Mouse (Mus musculus) neural tube, embryonic 14.5 days (tissue): ENCODE data around the gene Iqcm. TPM values are rescaled to one million over a fixed set of nuclear protein-coding genes. Genes with fewer than 3 reads are reported as not detected.
A peak's percentile ranks its signal among the peaks of the same experiment; 100 is the strongest.

Source experiments
- ATAC-seq: fragments of 200-750 bp; cut with Nextera tagmentation; 2 replicates; pipeline ENCODE4 v1.8.0; 2017; ENCODE audit warnings: low read depth, mild to moderate bottlenecking, moderate TSS enrichment, moderate library complexity
- H3K27ac ChIP-seq: fragments of 300-500 bp; sonication (generic); 2 replicates; pipeline ENCODE4 v1.5.1; 2014; ENCODE audit warnings: low read depth, mild to moderate bottlenecking, control low read depth, low read length, moderate library complexity, mixed read lengths
- H3K27me3 ChIP-seq: fragments of 300-500 bp; sonication (generic); 2 replicates; pipeline ENCODE4 v1.6.1; 2014; ENCODE audit warnings: low read length; ENCODE audit not compliant: control insufficient read depth, insufficient read depth
- H3K36me3 ChIP-seq: fragments of 300-500 bp; sonication (generic); 2 replicates; pipeline ENCODE4 v1.6.1; 2014; ENCODE audit warnings: low read length, mixed read lengths; ENCODE audit not compliant: control insufficient read depth, insufficient read depth
- H3K4me1 ChIP-seq: fragments of 300-500 bp; sonication (generic); 2 replicates; pipeline ENCODE4 v1.6.1; 2014; ENCODE audit warnings: low read length; ENCODE audit not compliant: control insufficient read depth, insufficient read depth
- H3K4me2 ChIP-seq: fragments of 300-500 bp; sonication (generic); 2 replicates; pipeline ENCODE4 v1.6.1; 2014; ENCODE audit warnings: mild to moderate bottlenecking, low read depth, low read length, control low read depth
- H3K4me3 ChIP-seq: fragments of 300-500 bp; sonication (generic); 2 replicates; pipeline ENCODE4 v1.5.1; 2014; ENCODE audit warnings: low read depth, low read length, control low read depth, mixed read lengths
- H3K9ac ChIP-seq: fragments of 300-500 bp; sonication (generic); replicated peaks from 2 replicates; pipeline ENCODE4 v1.6.1; 2014; ENCODE audit warnings: low read depth, mild to moderate bottlenecking, control low read depth, low read length, mixed read lengths
- H3K9me3 ChIP-seq: fragments of 300-500 bp; sonication (generic); 2 replicates; pipeline ENCODE4 v1.6.1; 2016; ENCODE audit warnings: low read length; ENCODE audit not compliant: control insufficient read depth
- WGBS: fragments of 180-500 bp; shearing (Covaris S2); extraction: QIAGEN DNeasy Blood & Tissue Kit; methylation state at CpG from one replicate; pipeline ENCODE4 v1.1.7; 2014; 5-methylcytosine and 5-hydroxymethylcytosine counted together
- polyA plus RNA-seq: library from polyadenylated mRNA; unstranded; fragments of >200 nt; fragmentation: Nextera tagmentation; extraction: Ambion mirVana; gene quantifications from 2 replicates; pipeline ENCODE4 v1.2.1, GENCODE M21; 2014

Gene Iqcm
- polyA plus RNA-seq, 1 experiment from 2014 or later: not detected

GRCm38 (mm10) chr8:75642958-75643357 lies 194.5 kb downstream of the Iqcm start:
- no peak overlapping the region for H3K4me2 ChIP-seq
- no peak overlapping the region for H3K27ac ChIP-seq
- H3K9me3 ChIP-seq: no peaks in the 10 kb centered on the region
- H3K27me3 ChIP-seq: no peaks in the 10 kb centered on the region
- H3K4me1 ChIP-seq: no peaks in the 10 kb centered on the region
- H3K4me3 ChIP-seq: no peak overlapping the region
- H3K9ac ChIP-seq: no peak overlapping the region
- H3K36me3 ChIP-seq: no peaks in the 10 kb centered on the region
- 93% methylated on average over 3 of the region's 3 CpGs for WGBS
- ATAC-seq: no peak

DNA sequence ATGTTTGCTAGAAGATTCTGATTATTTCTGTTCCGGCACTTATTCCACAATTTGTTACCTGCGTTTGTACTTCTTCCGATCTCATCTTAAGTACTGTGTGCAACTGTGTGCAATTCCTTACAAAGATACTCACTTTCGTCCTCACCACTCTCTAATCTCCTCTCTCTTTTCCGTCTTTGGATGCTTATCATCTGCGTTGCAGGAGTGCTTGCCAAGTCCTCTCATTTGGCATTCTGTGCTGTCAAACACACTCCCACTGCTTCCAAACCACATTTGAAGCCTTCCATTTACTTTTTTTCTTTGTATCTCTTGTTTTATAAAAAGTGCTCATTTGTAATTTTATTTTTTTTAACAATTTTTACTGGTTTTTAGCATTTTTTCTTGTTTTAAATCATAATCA lies 210.8 kb downstream of the Iqcm start:
- no peaks in the 10 kb centered on the region for H3K27me3 ChIP-seq
- H3K4me3 ChIP-seq: no peak overlapping the region
- no peak overlapping the region for H3K27ac ChIP-seq
- no peaks in the 10 kb centered on the region for H3K9me3 ChIP-seq
- no peak overlapping the region for H3K4me2 ChIP-seq
- no peak for ATAC-seq
- no peak overlapping the region for H3K9ac ChIP-seq
- WGBS: 96% methylated on average over 6 of the region's 6 CpGs
- no peaks in the 10 kb centered on the region for H3K4me1 ChIP-seq
- no peaks in the 10 kb centered on the region for H3K36me3 ChIP-seq

DNA sequence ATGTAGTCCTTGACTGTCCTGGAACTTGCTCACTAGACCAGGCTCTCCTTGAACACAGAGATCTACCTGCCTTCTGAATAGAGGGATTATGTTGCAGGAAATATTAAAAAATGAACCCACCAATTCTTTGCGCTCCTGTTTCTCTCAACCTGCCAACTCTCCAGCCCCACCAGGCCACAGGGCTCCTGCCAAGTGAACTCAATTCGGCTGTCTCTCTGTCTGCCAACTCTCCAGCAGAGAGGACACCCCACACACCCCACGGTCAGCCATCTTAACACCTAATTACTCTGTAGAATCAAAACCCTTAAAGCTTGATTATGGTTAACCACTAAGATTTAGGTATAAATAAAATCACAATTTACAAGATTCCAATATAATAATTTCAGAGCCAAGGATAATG lies 298.1 kb downstream of the Iqcm start:
- Histone ChIP-seq H3K4me3 (no peak overlapping the region), H3K9me3 (no peaks in the 10 kb centered on the region), H3K9ac (no peak overlapping the region), H3K27me3 (no peaks in the 10 kb centered on the region), H3K4me1 (no peaks in the 10 kb centered on the region), H3K27ac (no peak overlapping the region), H3K36me3 (no peaks in the 10 kb centered on the region), H3K4me2 (no peak overlapping the region)
- no peak for ATAC-seq
- 87% methylated on average over 3 of the region's 3 CpGs for WGBS

- Histone ChIP-seq H3K27ac (no peak overlapping the region), H3K4me1 (no peaks in the 10 kb centered on the region), H3K4me2 (no peak overlapping the region), H3K9ac (no peak overlapping the region), H3K27me3 (no peaks in the 10 kb centered on the region), H3K36me3 (no peaks in the 10 kb centered on the region), H3K9me3 (no peaks in the 10 kb centered on the region), H3K4me3 (no peak overlapping the region)
- ATAC-seq: no peak
Observed at GRCm38 (mm10) chr8:75755596-75755995, 307.1 kb downstream of the Iqcm start.

GRCm38 (mm10) chr8:75828468-75829132 lies 380.1 kb downstream of the Iqcm start:
- peak; percentile 85 for ATAC-seq
- WGBS: 54% methylated on average over 4 of the region's 4 CpGs
- no peaks in the 10 kb centered on the region for H3K4me1 ChIP-seq
- no peak overlapping the region for H3K9ac ChIP-seq
- H3K36me3 ChIP-seq: no peaks in the 10 kb centered on the region
- no peak overlapping the region for H3K4me2 ChIP-seq
- H3K27ac ChIP-seq: no peak overlapping the region
- no peaks in the 10 kb centered on the region for H3K9me3 ChIP-seq
- H3K27me3 ChIP-seq: no peaks in the 10 kb centered on the region
- no peak overlapping the region for H3K4me3 ChIP-seq

- H3K9ac ChIP-seq: no peak overlapping the region
- no peaks in the 10 kb centered on the region for H3K27me3 ChIP-seq
- no peak overlapping the region for H3K4me2 ChIP-seq
- no peak overlapping the region for H3K4me3 ChIP-seq
- no peaks in the 10 kb centered on the region for H3K36me3 ChIP-seq
- 66% methylated on average over 2 of the region's 2 CpGs for WGBS
- no peak overlapping the region for H3K27ac ChIP-seq
- H3K4me1 ChIP-seq: no peaks in the 10 kb centered on the region
- no peaks in the 10 kb centered on the region for H3K9me3 ChIP-seq
- ATAC-seq: no peak
Observed at GRCm38 (mm10) chr8:75835245-75835644, 386.8 kb downstream of the Iqcm start.

- no peaks in the 10 kb centered on the region for H3K4me1 ChIP-seq
- H3K9ac ChIP-seq: no peak overlapping the region
- no peak overlapping the region for H3K4me3 ChIP-seq
- no peak overlapping the region for H3K27ac ChIP-seq
- no peaks in the 10 kb centered on the region for H3K9me3 ChIP-seq
- H3K36me3 ChIP-seq: no peaks in the 10 kb centered on the region
- H3K4me2 ChIP-seq: no peak overlapping the region
- no peak for ATAC-seq
- WGBS: 71% methylated on average over 15 of the region's 15 CpGs
- H3K27me3 ChIP-seq: no peaks in the 10 kb centered on the region
Observed at GRCm38 (mm10) chr8:75917603-75918344, 469.3 kb downstream of the Iqcm start.

DNA sequence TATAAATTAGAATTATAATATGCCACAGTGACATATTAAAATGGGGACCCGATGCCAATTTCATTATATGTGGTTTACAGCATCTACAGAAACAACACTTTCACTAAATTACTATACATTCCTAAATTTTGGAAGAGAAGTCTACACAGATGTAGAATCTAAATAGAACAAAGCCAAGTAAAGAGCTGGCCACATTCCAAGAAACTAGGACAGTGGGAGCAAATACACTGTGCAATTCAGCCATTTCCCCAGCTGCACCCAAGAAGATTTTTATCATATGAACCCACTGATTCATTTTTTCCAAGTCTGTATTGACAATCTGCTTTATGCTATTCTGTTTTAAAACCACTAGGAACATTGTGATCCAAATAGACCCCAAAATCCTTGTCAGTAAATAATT lies 500.7 kb downstream of the Iqcm start:
- Histone ChIP-seq H3K9ac (no peak overlapping the region), H3K4me1 (no peaks in the 10 kb centered on the region), H3K4me2 (no peak overlapping the region), H3K36me3 (no peaks in the 10 kb centered on the region), H3K9me3 (no peaks in the 10 kb centered on the region), H3K4me3 (no peak overlapping the region), H3K27ac (no peak overlapping the region), H3K27me3 (no peaks in the 10 kb centered on the region)
- ATAC-seq: no peak
- WGBS: 71% methylated on average over 1 of the region's 1 CpGs

GRCm38 (mm10) chr8:75956016-75956415 lies 507.5 kb downstream of the Iqcm start:
- Histone ChIP-seq H3K36me3 (no peaks in the 10 kb centered on the region), H3K9me3 (no peaks in the 10 kb centered on the region), H3K4me3 (no peak overlapping the region), H3K27me3 (no peaks in the 10 kb centered on the region), H3K4me1 (no peaks in the 10 kb centered on the region), H3K9ac (no peak overlapping the region), H3K27ac (no peak overlapping the region), H3K4me2 (no peak overlapping the region)
- no peak for ATAC-seq
- 60% methylated on average over 2 of the region's 2 CpGs for WGBS
